Mouse (Mus musculus): ENCODE data around the gene Eml1.
A peak's percentile ranks its signal among the peaks of the same experiment; 100 is the strongest.

Eml1 gene

GRCm38 (mm10) chr12:108478714-108479113 lies 108.0 kb downstream of the Eml1 start:
- no peak for DNase-seq

- DNase-seq, result no peak
These were observed 110.1 kb downstream of the Eml1 start for GRCm38 (mm10) chr12:108480704-108481365.

- DNase-seq, result no peak
These were observed 118.3 kb downstream of the Eml1 start for GRCm38 (mm10) chr12:108489076-108489475.

- no peak for DNase-seq
These were observed 119.0 kb downstream of the Eml1 start for GRCm38 (mm10) chr12:108489741-108490140.

GRCm38 (mm10) chr12:108490336-108490735 lies 119.6 kb downstream of the Eml1 start:
- DNase-seq, result no peak

GRCm38 (mm10) chr12:108490954-108491353 lies 120.2 kb downstream of the Eml1 start:
- DNase-seq, result no peak

- peak; percentile 60 to 75 for DNase-seq
These were observed 123.3 kb downstream of the Eml1 start for GRCm38 (mm10) chr12:108494011-108494541.

GRCm38 (mm10) chr12:108495455-108496235 lies 124.9 kb downstream of the Eml1 start:
- no peak for DNase-seq

GRCm38 (mm10) chr12:108503064-108503463 lies 132.3 kb downstream of the Eml1 start:
- no peak for DNase-seq

GRCm38 (mm10) chr12:108503582-108503981 lies 132.8 kb downstream of the Eml1 start:
- no peak for DNase-seq

- peak in 1 of 2 experiments; percentile 4 for DNase-seq
These were observed 135.1 kb downstream of the Eml1 start for GRCm38 (mm10) chr12:108505846-108506245.

GRCm38 (mm10) chr12:108507046-108507445 lies 136.3 kb downstream of the Eml1 start:
- peak in 1 of 2 experiments; percentile 3 for DNase-seq

GRCm38 (mm10) chr12:108510571-108510970 lies 139.8 kb downstream of the Eml1 start:
- DNase-seq, result peak in 1 of 2 experiments; percentile 11

- peak; percentile 3 to 34 for DNase-seq
These were observed 140.3 kb downstream of the Eml1 start for GRCm38 (mm10) chr12:108511009-108511408.

GRCm38 (mm10) chr12:108515464-108515863 lies 144.7 kb downstream of the Eml1 start:
- no peak for DNase-seq

- peak in 1 of 2 experiments; percentile 45 for DNase-seq
These were observed 148.6 kb downstream of the Eml1 start for GRCm38 (mm10) chr12:108519374-108519773.

GRCm38 (mm10) chr12:108529214-108529613 lies 158.5 kb downstream of the Eml1 start:
- DNase-seq, result peak; percentile 37 to 58

GRCm38 (mm10) chr12:108534484-108534883 lies 163.7 kb downstream of the Eml1 start:
- no peak for DNase-seq

GRCm38 (mm10) chr12:108536461-108536860 lies 165.7 kb downstream of the Eml1 start:
- peak in 1 of 2 experiments; percentile 21 for DNase-seq

- peak; percentile 60 to 64 for DNase-seq
These were observed 170.3 kb downstream of the Eml1 start for GRCm38 (mm10) chr12:108541088-108541487.

GRCm38 (mm10) chr12:108546508-108547153 lies 175.9 kb downstream of the Eml1 start:
- DNase-seq, result no peak

- no peak for DNase-seq
These were observed 176.6 kb downstream of the Eml1 start for GRCm38 (mm10) chr12:108547251-108547875.

- no peak for DNase-seq
These were observed 181.0 kb downstream of the Eml1 start for GRCm38 (mm10) chr12:108551731-108552130.

All from kidney, postnatal 25 days (tissue).